Mouse (Mus musculus): ENCODE data around the gene Klhdc4. TPM values are rescaled to one million over a fixed set of nuclear protein-coding genes. Genes with fewer than 3 reads are reported as not detected.

Klhdc4 gene
- polyA plus RNA-seq, 1 experiment from 2014 or later, result 40.6 TPM

DNA sequence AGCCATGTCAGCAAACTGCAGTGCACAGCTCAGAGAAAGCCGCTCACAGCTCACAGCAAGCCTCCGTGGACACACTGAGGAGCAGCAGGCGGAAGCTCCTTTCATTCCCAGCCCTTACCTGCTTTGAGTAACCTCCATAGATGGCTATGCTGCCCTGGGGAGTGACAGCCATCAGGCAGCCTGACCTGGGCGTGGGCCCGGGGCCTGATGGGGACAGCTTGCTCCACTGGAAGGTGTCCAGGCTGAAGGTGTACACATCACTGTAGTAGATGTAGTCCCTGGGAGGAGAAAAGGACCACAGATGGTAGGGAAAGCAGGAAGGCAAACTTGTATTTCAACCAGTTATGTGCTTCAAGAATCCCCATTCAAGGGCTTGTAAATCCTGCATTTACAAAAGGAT, 24.5 kb downstream of the Klhdc4 start:
- peaks cover 50% of the 10 kb centered on the region for H3K36me3 ChIP-seq (replicated peaks; ENCODE audit: control insufficient read depth, insufficient read depth)
- no peak overlapping the region for H3K4me3 ChIP-seq (replicated peaks; ENCODE audit: low read length)
- 93% methylated on average over 5 of the region's 5 CpGs for WGBS
- no peak overlapping the region for H3K9ac ChIP-seq
- H3K27me3 ChIP-seq (ENCODE audit: control insufficient read depth, insufficient read depth, low read length), result no peaks in the 10 kb centered on the region
- no peak for ATAC-seq (ENCODE audit: low FRiP score)
- DNase-seq (ENCODE audit: low spot score), result no peak
- H3K4me2 ChIP-seq (replicated peaks), result no peak overlapping the region
- H3K27ac ChIP-seq, result no peak overlapping the region
- H3K9me3 ChIP-seq (ENCODE audit: control insufficient read depth, low read length), result no peaks in the 10 kb centered on the region
- no peaks in the 10 kb centered on the region for H3K4me1 ChIP-seq (replicated peaks; ENCODE audit: control insufficient read depth, insufficient read depth, low read length)

DNA sequence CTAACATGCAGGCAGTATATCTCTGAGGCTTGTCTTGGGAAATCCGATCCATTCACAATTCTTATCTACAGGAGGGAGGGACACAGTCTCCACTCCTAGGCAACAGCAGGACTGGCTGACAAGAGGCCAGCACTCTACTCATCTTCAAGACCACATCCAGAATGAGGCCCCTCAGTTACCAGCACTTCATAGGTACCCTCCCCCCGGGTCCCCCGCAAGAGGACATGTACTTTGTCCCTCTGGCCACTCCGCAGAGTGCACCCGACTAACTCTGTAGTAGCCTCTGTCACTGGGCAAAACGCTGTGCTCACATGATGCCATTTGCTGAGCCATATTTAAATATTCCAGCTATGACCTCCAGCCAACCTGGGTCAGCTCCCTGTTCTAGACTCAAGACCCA, 31.0 kb downstream of the Klhdc4 start:
- Histone ChIP-seq H3K4me2 (replicated peaks) (no peak overlapping the region), H3K27ac (no peak overlapping the region), H3K4me1 (replicated peaks; ENCODE audit: control insufficient read depth, insufficient read depth, low read length) (no peaks in the 10 kb centered on the region), H3K9ac (no peak overlapping the region), H3K27me3 (ENCODE audit: control insufficient read depth, insufficient read depth, low read length) (no peaks in the 10 kb centered on the region), H3K36me3 (replicated peaks; ENCODE audit: control insufficient read depth, insufficient read depth) (peaks cover 65% of the 10 kb centered on the region), H3K4me3 (replicated peaks; ENCODE audit: low read length) (no peak overlapping the region), H3K9me3 (ENCODE audit: control insufficient read depth, low read length) (no peaks in the 10 kb centered on the region)
- no peak for ATAC-seq (ENCODE audit: low FRiP score)
- DNase-seq (ENCODE audit: low spot score), result no peak
- 96% methylated on average over 6 of the region's 6 CpGs for WGBS

DNA sequence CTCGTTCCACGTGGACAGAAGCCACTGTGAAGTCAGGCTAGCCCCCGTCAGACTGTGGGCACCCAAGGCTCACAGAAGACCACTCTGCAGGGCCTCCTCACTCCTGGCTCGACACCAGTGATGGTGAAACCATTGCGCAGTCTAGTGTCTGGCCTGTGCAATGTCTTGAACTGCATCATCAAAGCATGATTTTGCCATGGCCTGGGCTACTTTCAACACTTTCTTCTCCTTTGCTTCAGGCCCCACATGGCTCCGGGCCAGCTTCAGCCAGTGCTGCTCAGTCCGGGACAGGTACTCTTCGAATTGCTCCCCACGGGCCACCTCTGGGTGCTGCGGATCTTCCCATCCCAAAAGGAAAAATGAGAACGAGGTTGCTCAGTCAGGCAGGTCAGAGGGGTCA, 33.0 kb downstream of the Klhdc4 start:
- no peaks in the 10 kb centered on the region for H3K27me3 ChIP-seq (ENCODE audit: control insufficient read depth, insufficient read depth, low read length)
- WGBS, result 94% methylated on average over 11 of the region's 11 CpGs
- no peak overlapping the region for H3K9ac ChIP-seq
- H3K4me2 ChIP-seq (replicated peaks), result no peak overlapping the region
- no peaks in the 10 kb centered on the region for H3K4me1 ChIP-seq (replicated peaks; ENCODE audit: control insufficient read depth, insufficient read depth, low read length)
- peaks cover 65% of the 10 kb centered on the region for H3K36me3 ChIP-seq (replicated peaks; ENCODE audit: control insufficient read depth, insufficient read depth)
- DNase-seq (ENCODE audit: low spot score) (no peak), ATAC-seq (ENCODE audit: low FRiP score) (no peak)
- no peak overlapping the region for H3K27ac ChIP-seq
- no peak overlapping the region for H3K4me3 ChIP-seq (replicated peaks; ENCODE audit: low read length)
- H3K9me3 ChIP-seq (ENCODE audit: control insufficient read depth, low read length), result no peaks in the 10 kb centered on the region

DNA sequence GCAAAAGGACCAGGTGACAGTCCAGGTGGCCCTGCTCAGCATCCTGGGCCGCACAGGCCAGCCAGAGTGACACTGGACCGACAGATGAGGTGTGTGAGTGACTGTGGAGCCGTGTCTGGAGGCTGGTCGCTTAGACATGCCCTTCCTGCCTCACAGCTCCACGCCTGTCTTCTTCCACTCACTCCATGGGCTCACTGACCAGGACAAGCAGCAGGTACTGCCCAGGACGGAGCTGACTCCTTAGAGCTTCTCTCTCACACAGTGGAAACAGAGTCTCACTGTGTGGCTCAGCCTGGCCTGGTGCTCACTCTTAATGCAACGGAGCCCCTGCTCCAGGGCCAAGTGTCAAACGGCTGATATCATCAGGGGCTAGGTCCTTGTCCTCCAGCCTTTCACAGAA, 33.9 kb downstream of the Klhdc4 start:
- Histone ChIP-seq H3K4me3 (replicated peaks; ENCODE audit: low read length) (no peak overlapping the region), H3K27me3 (ENCODE audit: control insufficient read depth, insufficient read depth, low read length) (no peaks in the 10 kb centered on the region), H3K9me3 (ENCODE audit: control insufficient read depth, low read length) (no peaks in the 10 kb centered on the region), H3K36me3 (replicated peaks; ENCODE audit: control insufficient read depth, insufficient read depth) (peaks cover 63% of the 10 kb centered on the region), H3K4me1 (replicated peaks; ENCODE audit: control insufficient read depth, insufficient read depth, low read length) (no peaks in the 10 kb centered on the region), H3K4me2 (replicated peaks) (no peak overlapping the region), H3K27ac (no peak overlapping the region), H3K9ac (no peak overlapping the region)
- 88% methylated on average over 8 of the region's 8 CpGs for WGBS
- no peak for ATAC-seq (ENCODE audit: low FRiP score)
- no peak for DNase-seq (ENCODE audit: low spot score)

DNA sequence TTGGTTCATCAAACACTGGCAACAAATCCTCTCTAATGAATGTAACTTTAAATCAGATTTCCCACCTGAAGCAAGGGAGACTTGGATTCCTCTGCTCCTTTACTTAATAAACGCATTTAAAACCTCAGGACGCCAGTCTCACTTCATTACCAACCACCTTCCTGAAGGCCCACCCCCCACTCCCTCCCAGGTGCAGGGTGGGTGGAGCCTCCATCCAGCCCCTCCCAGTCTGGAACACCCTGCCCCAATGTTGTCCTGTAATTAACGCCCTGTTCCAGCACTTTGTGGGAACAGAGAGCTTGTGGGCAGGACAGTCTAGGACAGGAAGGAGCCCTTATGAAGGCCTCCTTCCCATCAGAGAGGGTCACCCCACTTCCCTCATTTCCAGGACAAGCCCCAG, 35.2 kb downstream of the Klhdc4 start:
- H3K36me3 ChIP-seq (replicated peaks; ENCODE audit: control insufficient read depth, insufficient read depth), result peaks cover 63% of the 10 kb centered on the region

DNA sequence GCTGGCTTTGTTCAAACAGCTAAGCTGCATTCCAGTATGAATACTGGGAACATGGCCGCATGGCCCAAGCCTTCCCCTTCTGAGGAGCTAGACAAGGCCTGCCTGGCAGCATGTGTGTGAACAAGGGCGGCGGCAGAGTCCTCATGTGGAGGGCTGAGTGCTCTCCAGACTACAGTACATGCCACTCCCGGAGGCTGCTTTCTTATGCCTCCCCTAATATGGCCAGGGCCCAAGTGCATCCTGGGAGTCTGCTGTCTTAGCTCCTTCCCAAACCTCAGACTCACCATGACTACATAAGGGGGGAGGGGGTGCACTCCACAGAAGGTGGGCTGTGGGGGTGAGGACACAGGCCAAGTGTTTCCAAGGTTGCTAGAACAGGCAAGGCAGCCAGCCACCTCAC, 36.7 kb downstream of the Klhdc4 start:
- 75% methylated on average over 4 of the region's 4 CpGs for WGBS
- ATAC-seq (ENCODE audit: low FRiP score), result no peak

More for the DNA sequence above, 35.2 kb downstream of the Klhdc4 start:
- DNase-seq (ENCODE audit: low spot score) (no peak), ATAC-seq (ENCODE audit: low FRiP score) (no peak)
- no peaks in the 10 kb centered on the region for H3K4me1 ChIP-seq (replicated peaks; ENCODE audit: control insufficient read depth, insufficient read depth, low read length)
- H3K9me3 ChIP-seq (ENCODE audit: control insufficient read depth, low read length), result no peaks in the 10 kb centered on the region
- H3K4me2 ChIP-seq (replicated peaks), result no peak overlapping the region
- H3K4me3 ChIP-seq (replicated peaks; ENCODE audit: low read length), result no peak overlapping the region
- 69% methylated on average over 3 of the region's 3 CpGs for WGBS
- H3K27me3 ChIP-seq (ENCODE audit: control insufficient read depth, insufficient read depth, low read length), result no peaks in the 10 kb centered on the region
- H3K27ac ChIP-seq, result no peak overlapping the region
- no peak overlapping the region for H3K9ac ChIP-seq

DNA sequence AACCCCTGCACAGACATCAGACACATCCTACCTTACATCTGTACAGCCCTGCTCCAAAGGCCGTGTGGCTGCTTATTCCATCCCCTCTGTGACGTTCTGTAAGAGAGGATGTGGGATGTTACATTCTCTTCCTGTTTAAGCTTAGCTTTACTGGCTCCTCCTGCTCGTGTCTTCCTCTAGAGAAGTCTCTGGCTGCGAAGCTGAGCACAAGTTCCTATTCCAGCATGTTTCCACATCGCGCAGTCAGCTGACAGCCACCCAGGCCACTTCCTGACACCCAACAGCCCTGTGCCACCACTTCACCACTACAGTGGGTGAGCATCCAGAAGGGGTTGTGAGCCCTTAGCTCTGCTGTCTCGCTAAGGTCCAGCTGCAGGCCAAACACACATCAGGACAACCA, 37.2 kb downstream of the Klhdc4 start:
- no peaks in the 10 kb centered on the region for H3K4me1 ChIP-seq (replicated peaks; ENCODE audit: control insufficient read depth, insufficient read depth, low read length)
- no peak overlapping the region for H3K27ac ChIP-seq
- H3K4me3 ChIP-seq (replicated peaks; ENCODE audit: low read length), result no peak overlapping the region
- WGBS, result 88% methylated on average over 7 of the region's 7 CpGs
- H3K4me2 ChIP-seq (replicated peaks), result no peak overlapping the region
- H3K36me3 ChIP-seq (replicated peaks; ENCODE audit: control insufficient read depth, insufficient read depth), result peaks cover 48% of the 10 kb centered on the region
- ATAC-seq (ENCODE audit: low FRiP score) (no peak), DNase-seq (ENCODE audit: low spot score) (no peak)
- no peaks in the 10 kb centered on the region for H3K27me3 ChIP-seq (ENCODE audit: control insufficient read depth, insufficient read depth, low read length)
- H3K9me3 ChIP-seq (ENCODE audit: control insufficient read depth, low read length), result no peaks in the 10 kb centered on the region
- H3K9ac ChIP-seq, result no peak overlapping the region

More for the DNA sequence above, 36.7 kb downstream of the Klhdc4 start:
- Histone ChIP-seq H3K27ac (no peak overlapping the region), H3K4me3 (replicated peaks; ENCODE audit: low read length) (no peak overlapping the region), H3K4me2 (replicated peaks) (no peak overlapping the region), H3K36me3 (replicated peaks; ENCODE audit: control insufficient read depth, insufficient read depth) (peaks cover 52% of the 10 kb centered on the region), H3K9me3 (ENCODE audit: control insufficient read depth, low read length) (no peaks in the 10 kb centered on the region), H3K4me1 (replicated peaks; ENCODE audit: control insufficient read depth, insufficient read depth, low read length) (no peaks in the 10 kb centered on the region), H3K9ac (no peak overlapping the region), H3K27me3 (ENCODE audit: control insufficient read depth, insufficient read depth, low read length) (no peaks in the 10 kb centered on the region)
- no peak for DNase-seq (ENCODE audit: low spot score)

DNA sequence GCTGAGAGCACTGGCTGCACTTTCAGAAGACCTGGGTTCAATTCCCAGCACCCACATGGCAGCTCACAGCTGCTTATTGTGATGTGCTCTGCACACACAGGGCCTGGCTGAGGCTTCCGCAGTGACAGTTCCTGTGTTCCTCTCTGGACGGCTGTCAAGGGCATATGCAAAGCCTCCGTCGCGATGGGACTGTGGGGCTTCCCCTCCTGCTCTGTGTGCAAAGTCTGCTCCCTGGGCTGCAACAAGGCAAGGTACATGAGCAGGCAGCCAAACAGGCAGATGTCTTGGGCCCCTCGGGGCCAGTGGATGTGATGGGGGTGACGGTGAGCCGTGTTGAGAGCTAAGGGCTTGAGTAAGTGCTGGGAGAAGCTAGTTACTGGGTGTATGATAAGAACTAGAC, 40.6 kb downstream of the Klhdc4 start:
- ATAC-seq (ENCODE audit: low FRiP score), result no peak
- Histone ChIP-seq H3K4me2 (replicated peaks) (no peak overlapping the region), H3K27ac (no peak overlapping the region), H3K4me3 (replicated peaks; ENCODE audit: low read length) (no peak overlapping the region), H3K9me3 (ENCODE audit: control insufficient read depth, low read length) (no peaks in the 10 kb centered on the region), H3K36me3 (replicated peaks; ENCODE audit: control insufficient read depth, insufficient read depth) (peaks cover 34% of the 10 kb centered on the region), H3K9ac (no peak overlapping the region), H3K4me1 (replicated peaks; ENCODE audit: control insufficient read depth, insufficient read depth, low read length) (no peaks in the 10 kb centered on the region), H3K27me3 (ENCODE audit: control insufficient read depth, insufficient read depth, low read length) (no peaks in the 10 kb centered on the region)
- no peak for DNase-seq (ENCODE audit: low spot score)
- 80% methylated on average over 8 of the region's 8 CpGs for WGBS

DNA sequence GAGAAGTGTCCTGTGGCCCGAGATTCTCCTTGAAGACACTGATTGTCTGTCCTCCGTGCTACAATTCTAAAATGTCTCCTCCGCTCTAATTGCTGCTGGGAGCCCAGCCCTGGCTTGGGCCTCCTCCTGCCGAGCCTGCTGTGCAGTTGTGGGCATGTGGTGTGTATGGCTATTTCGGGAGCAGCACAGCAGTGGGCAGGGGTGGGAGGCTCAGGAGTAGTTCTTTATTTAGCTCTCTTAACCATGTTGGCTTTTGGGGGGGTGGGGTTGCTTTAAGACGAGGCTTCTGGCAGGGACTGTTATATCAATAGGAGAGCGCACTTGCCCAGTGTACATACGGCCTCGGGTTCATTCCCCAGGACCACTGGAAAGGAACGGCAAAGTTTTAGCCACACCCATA, 42.8 kb downstream of the Klhdc4 start:
- Histone ChIP-seq H3K9ac (no peak overlapping the region), H3K4me1 (replicated peaks; ENCODE audit: control insufficient read depth, insufficient read depth, low read length) (no peaks in the 10 kb centered on the region), H3K27me3 (ENCODE audit: control insufficient read depth, insufficient read depth, low read length) (no peaks in the 10 kb centered on the region), H3K36me3 (replicated peaks; ENCODE audit: control insufficient read depth, insufficient read depth) (peaks cover 30% of the 10 kb centered on the region; the same call in 1 of the 2 replicates), H3K27ac (no peak overlapping the region), H3K9me3 (ENCODE audit: control insufficient read depth, low read length) (no peaks in the 10 kb centered on the region), H3K4me3 (replicated peaks; ENCODE audit: low read length) (no peak overlapping the region), H3K4me2 (replicated peaks) (no peak overlapping the region)
- WGBS, result 56% methylated on average over 10 of the region's 10 CpGs
- DNase-seq (ENCODE audit: low spot score) (no peak), ATAC-seq (ENCODE audit: low FRiP score) (no peak)

DNA sequence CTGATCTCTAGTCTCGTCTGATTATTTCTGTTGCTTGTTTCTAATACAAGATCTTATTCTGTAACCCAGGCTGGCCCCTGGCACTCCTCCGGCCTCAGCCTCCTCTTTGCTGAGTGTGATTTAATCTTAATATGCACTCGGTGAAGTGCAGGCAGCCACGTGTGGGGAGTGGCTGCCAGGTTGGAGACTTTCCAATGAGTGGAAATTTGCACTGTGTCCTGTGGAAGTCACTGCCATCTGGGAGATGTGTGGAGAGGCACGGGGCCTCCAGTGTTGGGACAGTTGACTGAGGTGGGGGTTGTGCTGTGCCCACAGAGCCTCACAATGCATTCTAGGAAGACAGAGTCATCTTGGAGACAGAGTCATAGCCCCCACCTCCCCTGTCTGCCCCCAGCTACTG, 46.9 kb downstream of the Klhdc4 start:
- WGBS, result 75% methylated on average over 5 of the region's 5 CpGs
- Histone ChIP-seq H3K27ac (no peak overlapping the region), H3K36me3 (replicated peaks; ENCODE audit: control insufficient read depth, insufficient read depth) (peaks cover 12% of the 10 kb centered on the region; the same call in 1 of the 2 replicates), H3K4me2 (replicated peaks) (no peak overlapping the region), H3K9ac (no peak overlapping the region), H3K4me1 (replicated peaks; ENCODE audit: control insufficient read depth, insufficient read depth, low read length) (no peaks in the 10 kb centered on the region), H3K4me3 (replicated peaks; ENCODE audit: low read length) (no peak overlapping the region), H3K27me3 (ENCODE audit: control insufficient read depth, insufficient read depth, low read length) (no peaks in the 10 kb centered on the region), H3K9me3 (ENCODE audit: control insufficient read depth, low read length) (no peaks in the 10 kb centered on the region)
- no peak for DNase-seq (ENCODE audit: low spot score)
- ATAC-seq (ENCODE audit: low FRiP score), result no peak

Data from hindbrain, embryonic 14.5 days (tissue).